Comparison of ENCODE assay signal across 9 mouse cellular contexts in genomic region chr10:94622828-94623227, GRCm38 (mm10).
A peak's percentile ranks its signal among the peaks of the same experiment; 100 is the strongest.
DNase-seq lines count a peak whose midpoint lies in the region; ATAC-seq and TF ChIP-seq lines count a peak whose summit lies in the region.
"Had no signal": no experiment of that assay in that cellular context is flagged by ENCODE, and none has a peak within 500 bp of the region (broad histone marks: within the 10 kb centered on the region; RNA-seq: fewer than 3 reads in every experiment).

No protein-coding gene starts in this region.

- no peaks in the 10 kb centered on the region; the same call in 1 of the 2 replicates for H3K9me3 ChIP-seq in ES-Bruce4 (replicated peaks; ENCODE audit: control insufficient read depth, insufficient read depth, low read length, poor library complexity, severe bottlenecking)
- H3K9me3 ChIP-seq in embryonic facial prominence, embryonic 13.5 days: no peaks in the 10 kb centered on the region
- no peaks in the 10 kb centered on the region for H3K9me3 ChIP-seq in hindbrain, embryonic 14.5 days (ENCODE audit: control insufficient read depth, low read length)
- H3K9me3 ChIP-seq in midbrain, embryonic 13.5 days: no peaks in the 10 kb centered on the region
- H3K9me3 ChIP-seq: embryonic facial prominence, embryonic 12.5 days had no signal

- peak overlapping the region; percentile 20; the same call in 1 of the 2 replicates for H3K4me3 ChIP-seq in ES-Bruce4 (ENCODE audit: low read depth, low read length)
- no peak overlapping the region for H3K4me3 ChIP-seq in embryonic facial prominence, embryonic 13.5 days
- H3K4me3 ChIP-seq in hindbrain, embryonic 14.5 days (replicated peaks; ENCODE audit: low read length): no peak overlapping the region
- no peak overlapping the region for H3K4me3 ChIP-seq in midbrain, embryonic 13.5 days (replicated peaks)
- H3K4me3 ChIP-seq: embryonic facial prominence, embryonic 12.5 days; heart, adult 2 months had no signal

- no peak overlapping the region for H3K9ac ChIP-seq in ES-Bruce4 (ENCODE audit: low read depth, poor library complexity, severe bottlenecking)
- H3K9ac ChIP-seq in embryonic facial prominence, embryonic 13.5 days: no peak overlapping the region
- no peak overlapping the region for H3K9ac ChIP-seq in hindbrain, embryonic 14.5 days
- H3K9ac ChIP-seq in midbrain, embryonic 13.5 days (replicated peaks): no peak overlapping the region
- H3K9ac ChIP-seq: embryonic facial prominence, embryonic 12.5 days had no signal

- H3K27ac ChIP-seq in ES-Bruce4 (ENCODE audit: insufficient read depth, low read length): no peak overlapping the region
- no peak overlapping the region for H3K27ac ChIP-seq in embryonic facial prominence, embryonic 13.5 days
- peak overlapping the region; percentile 74; the same call in 1 of the 2 replicates for H3K27ac ChIP-seq in hindbrain, embryonic 14.5 days
- peak overlapping the region; percentile 92 for H3K27ac ChIP-seq in midbrain, embryonic 13.5 days
- H3K27ac ChIP-seq: embryonic facial prominence, embryonic 12.5 days; heart, adult 2 months had no signal

- H3K36me3 ChIP-seq in ES-Bruce4 (ENCODE audit: control insufficient read depth, insufficient read depth, low read length, poor library complexity, severe bottlenecking): no peaks in the 10 kb centered on the region
- H3K36me3 ChIP-seq in embryonic facial prominence, embryonic 13.5 days: no peaks in the 10 kb centered on the region
- H3K36me3 ChIP-seq in hindbrain, embryonic 14.5 days (replicated peaks; ENCODE audit: control insufficient read depth, insufficient read depth): no peaks in the 10 kb centered on the region
- H3K36me3 ChIP-seq in midbrain, embryonic 13.5 days: no peaks in the 10 kb centered on the region
- H3K36me3 ChIP-seq: embryonic facial prominence, embryonic 12.5 days had no signal

- 34% methylated on average over 9 of the region's 9 CpGs for WGBS in embryonic facial prominence, embryonic 13.5 days
- 14% methylated on average over 9 of the region's 9 CpGs for WGBS in hindbrain, embryonic 14.5 days
- 28% methylated on average over 9 of the region's 9 CpGs for WGBS in midbrain, embryonic 13.5 days

- H3K27me3 ChIP-seq in ES-Bruce4 (ENCODE audit: control insufficient read depth, insufficient read depth, low read length, poor library complexity, severe bottlenecking): no peaks in the 10 kb centered on the region
- peaks cover 4% of the 10 kb centered on the region; the same call in 1 of the 2 replicates for H3K27me3 ChIP-seq in embryonic facial prominence, embryonic 13.5 days
- H3K27me3 ChIP-seq in hindbrain, embryonic 14.5 days (ENCODE audit: control insufficient read depth, insufficient read depth, low read length): no peaks in the 10 kb centered on the region
- peaks cover 5% of the 10 kb centered on the region; the same call in 1 of the 2 replicates for H3K27me3 ChIP-seq in midbrain, embryonic 13.5 days

- DNase-seq in hindbrain, embryonic 14.5 days (ENCODE audit: low spot score): no peak
- DNase-seq in layer of hippocampus, postnatal 10 days (ENCODE audit: low spot score in 2 of 2): no peak
- no peak for DNase-seq in adrenal gland, postnatal 10 days

- no peak for TF ChIP-seq CTCF in ES-Bruce4 (IDR thresholded peaks at IDR 0.05; ENCODE audit: low read depth, low read length)

- ATAC-seq in embryonic facial prominence, embryonic 13.5 days (ENCODE audit: insufficient number of reproducible peaks, insufficient read depth, low FRiP score, low TSS enrichment, low read depth): no peak
- no peak for ATAC-seq in hindbrain, embryonic 14.5 days (ENCODE audit: low FRiP score)
- ATAC-seq in midbrain, embryonic 13.5 days: no peak
- ATAC-seq in inflammation-experienced regulatory T-cells, adult 6 months: no peak

- TF ChIP-seq EP300 in ES-Bruce4 (IDR thresholded peaks at IDR 0.05; ENCODE audit: insufficient read depth, low read depth, low read length): no peak

- H3K4me2 ChIP-seq in embryonic facial prominence, embryonic 13.5 days: peak overlapping the region; percentile 27; the same call in 1 of the 2 replicates
- H3K4me2 ChIP-seq in hindbrain, embryonic 14.5 days (replicated peaks): peak overlapping the region; percentile 19
- H3K4me2 ChIP-seq in midbrain, embryonic 13.5 days (replicated peaks): 0 out of 2 replicates have a peak overlapping the region, but pooled peaks have one; percentile 22

- no peak for TF ChIP-seq POLR2A in ES-Bruce4 (IDR thresholded peaks at IDR 0.05; ENCODE audit: insufficient read depth, low read length)

- H3K4me1 ChIP-seq in ES-Bruce4 (ENCODE audit: control insufficient read depth, insufficient read depth, low read length): no peaks in the 10 kb centered on the region
- peaks cover 18% of the 10 kb centered on the region for H3K4me1 ChIP-seq in embryonic facial prominence, embryonic 13.5 days
- H3K4me1 ChIP-seq in hindbrain, embryonic 14.5 days (replicated peaks; ENCODE audit: control insufficient read depth, insufficient read depth, low read length): peaks cover 27% of the 10 kb centered on the region
- H3K4me1 ChIP-seq in midbrain, embryonic 13.5 days (replicated peaks): peaks cover 45% of the 10 kb centered on the region

Comparison
In these comparisons a context has a peak if more than half of its experiments do, and no peak if none do; other contexts are left out.
1. H3K27ac ChIP-seq: peak in hindbrain, embryonic 14.5 days (single experiment) and midbrain, embryonic 13.5 days (single experiment); none in ES-Bruce4 (single experiment) and embryonic facial prominence, embryonic 13.5 days (single experiment).
2. Peak in every context shown above with its lines, with median percentiles within 50 percentile points of each other: H3K4me2 ChIP-seq.